ENCODE assay signal across 10 mouse cellular contexts in the genomic region with DNA sequence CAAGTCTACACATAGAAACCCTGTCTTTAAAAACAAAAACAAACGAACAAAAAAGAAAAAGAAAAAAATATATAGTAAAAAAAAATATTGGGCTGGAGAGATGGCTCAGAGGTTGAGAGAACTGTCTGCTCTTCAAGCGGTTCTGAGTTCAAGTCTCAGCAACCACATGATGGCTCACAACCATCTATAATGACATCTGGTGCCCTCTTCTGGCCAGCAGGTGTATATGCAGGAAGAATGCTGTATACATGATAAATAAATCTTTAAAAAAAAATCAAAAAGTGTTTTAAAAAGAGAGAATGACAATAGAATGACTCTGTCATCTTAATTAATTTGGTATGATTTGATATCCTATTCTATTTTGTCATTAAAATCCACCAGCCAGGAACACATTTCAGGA. TPM values are rescaled to one million over a fixed set of nuclear protein-coding genes. Genes with fewer than 3 reads are reported as not detected.
DNase-seq lines count a peak whose midpoint lies in the region; ATAC-seq and TF ChIP-seq lines count a peak whose summit lies in the region.
"Had no signal": no experiment of that assay in that cellular context is flagged by ENCODE, and none has a peak within 500 bp of the region (broad histone marks: within the 10 kb centered on the region; RNA-seq: fewer than 3 reads in every experiment).

No protein-coding gene starts in this region.

- no peak overlapping the region for H3K27ac ChIP-seq in midbrain, postnatal 0 days (ENCODE audit: low read depth, low read length)
- H3K27ac ChIP-seq in midbrain, embryonic 11.5 days (ENCODE audit: low read depth, low read length) = no peak overlapping the region

- H3K4me2 ChIP-seq in midbrain, postnatal 0 days (ENCODE audit: low read depth, low read length, poor library complexity, severe bottlenecking) = no peak overlapping the region
- H3K4me2 ChIP-seq in midbrain, embryonic 11.5 days = no peak overlapping the region

- no peaks in the 10 kb centered on the region for H3K4me1 ChIP-seq in midbrain, postnatal 0 days (ENCODE audit: insufficient read depth, low read length)
- peaks cover 8% of the 10 kb centered on the region for H3K4me1 ChIP-seq in midbrain, embryonic 11.5 days (ENCODE audit: control insufficient read depth, insufficient read depth, low read length)

- DNase-seq in heart, postnatal 14 days = peak; percentile 15 to 18
- DNase-seq in heart, adult 18-20 months = no peak
- DNase-seq in midbrain, postnatal 0 days (ENCODE audit: low spot score) = no peak
- DNase-seq in midbrain, embryonic 11.5 days (ENCODE audit: low spot score, missing footprints) = no peak
- no peak for DNase-seq in Patski (ENCODE audit: low read depth, low spot score)
- peak; percentile 64 for DNase-seq in splenic B cell, adult 2 months (ENCODE audit: low read depth, low spot score)
- DNase-seq in adrenal gland, adult 8-10 months = no peak
- DNase-seq: gastrocnemius, postnatal 36 days had no signal

- in situ Hi-C loops in Patski (cut with MboI; ENCODE audit: low pct_unique_long_range_greater_than_20kb) = no loop called here

- no peaks in the 10 kb centered on the region for H3K27me3 ChIP-seq in midbrain, postnatal 0 days (ENCODE audit: insufficient read depth, low read length)
- no peaks in the 10 kb centered on the region for H3K27me3 ChIP-seq in midbrain, embryonic 11.5 days (ENCODE audit: control insufficient read depth, insufficient read depth, low read length)
- H3K27me3 ChIP-seq in Patski = no peaks in the 10 kb centered on the region
- no peaks in the 10 kb centered on the region for H3K27me3 ChIP-seq in splenic B cell, adult 2 months (ENCODE audit: control insufficient read depth, insufficient read depth, low read length, poor library complexity, severe bottlenecking)
- H3K27me3 ChIP-seq: embryonic facial prominence, embryonic 12.5 days had no signal

- H3K9ac ChIP-seq in midbrain, postnatal 0 days (replicated peaks; ENCODE audit: low read length, poor library complexity, severe bottlenecking) = no peak overlapping the region
- H3K9ac ChIP-seq in midbrain, embryonic 11.5 days (ENCODE audit: low read length) = no peak overlapping the region

- CTCF ChIA-PET in Patski (lab: Charles Lee) = interaction anchor here (1.2 to 2.2 kb wide), 6 partner anchors 8 to 228 kb away, joined by 3 to 12 read pairs (median 4); no protein-coding TSS in a partner anchor

- no peak for ATAC-seq in midbrain, postnatal 0 days (ENCODE audit: low FRiP score)
- no peak for ATAC-seq in midbrain, embryonic 11.5 days (ENCODE audit: low FRiP score)
- no peak for ATAC-seq in Patski
- ATAC-seq in megakaryocyte, adult 5-6 weeks (ENCODE audit: poor library complexity, severe bottlenecking) = no peak

- no peak overlapping the region for H3K4me3 ChIP-seq in midbrain, postnatal 0 days (ENCODE audit: low read depth, low read length)
- no peak overlapping the region for H3K4me3 ChIP-seq in midbrain, embryonic 11.5 days (ENCODE audit: low read depth, low read length)

- peak; percentile 61 for TF ChIP-seq CTCF in midbrain, postnatal 0 days (IDR thresholded peaks at IDR 0.05)
- TF ChIP-seq CTCF in Patski (IDR thresholded peaks at IDR 0.05) = peak; percentile 71

- WGBS in midbrain, postnatal 0 days = 65% methylated on average over 2 of the region's 2 CpGs
- 71% methylated on average over 2 of the region's 2 CpGs for WGBS in midbrain, embryonic 11.5 days

- H3K9me3 ChIP-seq in midbrain, postnatal 0 days (ENCODE audit: low read length) = no peaks in the 10 kb centered on the region
- no peaks in the 10 kb centered on the region for H3K9me3 ChIP-seq in midbrain, embryonic 11.5 days (ENCODE audit: control insufficient read depth, low read length)
- H3K9me3 ChIP-seq: embryonic facial prominence, embryonic 12.5 days had no signal

- POLR2A ChIA-PET in Patski (lab: Charles Lee) = no interaction called here

- intact Hi-C loops in heart, postnatal 14 days (cut with DNase I) = loop anchor here (5.0 kb wide), 2 partner anchors 103 to 138 kb away; no protein-coding TSS in a partner anchor

- H3K36me3 ChIP-seq in midbrain, postnatal 0 days (ENCODE audit: insufficient read depth, low read length) = no peaks in the 10 kb centered on the region
- no peaks in the 10 kb centered on the region for H3K36me3 ChIP-seq in midbrain, embryonic 11.5 days (ENCODE audit: control insufficient read depth, insufficient read depth, low read length)
- 0 out of 2 replicates have a peak, but pooled peaks cover 2% of the 10 kb centered on the region for H3K36me3 ChIP-seq in splenic B cell, adult 2 months (ENCODE audit: control insufficient read depth, insufficient read depth, low read length, poor library complexity, severe bottlenecking)

RNA-seq across cellular contexts. Expression of a gene that starts 1.2 kb away (rescaled TPM):
- 10 to 100 TPM; 13.2 to 18.6 TPM for total RNA-seq in heart, postnatal 14 days (2021)
- total RNA-seq in heart, adult 18-20 months (2021) = 1 to 10 TPM; 6.5 to 7.4 TPM
- 31.7 and 42.7 TPM in 2 replicates for total RNA-seq in midbrain, postnatal 0 days (2014; rRNA removed)
- polyA plus RNA-seq in midbrain, postnatal 0 days (2015; fragmentation: Nextera tagmentation; extraction: Ambion mirVana) = 22.6 and 24.3 TPM in 2 replicates
- polyA plus RNA-seq in midbrain, embryonic 11.5 days (2014; fragmentation: Nextera tagmentation; extraction: Ambion mirVana) = 25.6 and 25.9 TPM in 2 replicates
- polyA plus RNA-seq in Patski (2021) = 41.6 TPM
- 1.1 and 3.3 TPM in 2 replicates for total RNA-seq in megakaryocyte, adult 5-6 weeks (2015)
- total RNA-seq in megakaryocyte, adult 5-6 weeks (2017) = 2.8 and 4.8 TPM in 2 replicates
- total RNA-seq in adrenal gland, adult 8-10 months (2022) = 10 to 100 TPM; 17.2 to 29.9 (median 21.9) TPM

RNA-seq across cellular contexts. Expression of a gene that starts 1.3 kb away (rescaled TPM):
- 1 to 10 TPM; 1.7 to 2.1 TPM for total RNA-seq in heart, postnatal 14 days (2021)
- total RNA-seq in heart, adult 18-20 months (2021) = 1 to 10 TPM in 1 of 2 experiments, under 1 TPM in 1; 0.79 to 1.1 TPM
- 4.8 and 5.8 TPM in 2 replicates for total RNA-seq in midbrain, postnatal 0 days (2014; rRNA removed)
- 4.1 and 5.2 TPM in 2 replicates for polyA plus RNA-seq in midbrain, postnatal 0 days (2015; fragmentation: Nextera tagmentation; extraction: Ambion mirVana)
- 19.6 and 24.7 TPM in 2 replicates for polyA plus RNA-seq in midbrain, embryonic 11.5 days (2014; fragmentation: Nextera tagmentation; extraction: Ambion mirVana)
- 6.8 TPM for polyA plus RNA-seq in Patski (2021)
- total RNA-seq in megakaryocyte, adult 5-6 weeks (2015) = 9.1 and 10.9 TPM in 2 replicates
- total RNA-seq in megakaryocyte, adult 5-6 weeks (2017) = 19.9 and 21.3 TPM in 2 replicates
- total RNA-seq in adrenal gland, adult 8-10 months (2022) = 1 to 10 TPM; 3.3 to 5.5 (median 3.9) TPM

RNA-seq across cellular contexts. Expression of a gene that starts 16.2 kb away (rescaled TPM):
- total RNA-seq in heart, postnatal 14 days (2021) = under 1 TPM; 0.56 to 0.76 TPM
- total RNA-seq in heart, adult 18-20 months (2021) = under 1 TPM; 0.27 to 0.54 TPM
- total RNA-seq in midbrain, postnatal 0 days (2014; rRNA removed) = 3.2 and 3.8 TPM in 2 replicates
- 1.5 and 2.1 TPM in 2 replicates for polyA plus RNA-seq in midbrain, postnatal 0 days (2015; fragmentation: Nextera tagmentation; extraction: Ambion mirVana)
- 1.7 and 2.0 TPM in 2 replicates for polyA plus RNA-seq in midbrain, embryonic 11.5 days (2014; fragmentation: Nextera tagmentation; extraction: Ambion mirVana)
- polyA plus RNA-seq in Patski (2021) = 0.10 TPM
- 0.09 TPM in 1 of 2 replicates, not detected in the other for total RNA-seq in megakaryocyte, adult 5-6 weeks (2015)
- not detected in 2 replicates for total RNA-seq in megakaryocyte, adult 5-6 weeks (2017)
- 1 to 10 TPM in 3 of 4 experiments, under 1 TPM in 1; 0.84 to 2.0 (median 1.1) TPM for total RNA-seq in adrenal gland, adult 8-10 months (2022)

RNA-seq across cellular contexts. Expression of a gene that starts 45.9 kb away (rescaled TPM):
- total RNA-seq in heart, postnatal 14 days (2021) = 100 to 1,000 TPM; 618 to 675 TPM
- 100 to 1,000 TPM; 616 to 693 TPM for total RNA-seq in heart, adult 18-20 months (2021)
- 768 and 939 TPM in 2 replicates for total RNA-seq in midbrain, postnatal 0 days (2014; rRNA removed)
- polyA plus RNA-seq in midbrain, postnatal 0 days (2015; fragmentation: Nextera tagmentation; extraction: Ambion mirVana) = 982 and 1,027 TPM in 2 replicates
- polyA plus RNA-seq in midbrain, embryonic 11.5 days (2014; fragmentation: Nextera tagmentation; extraction: Ambion mirVana) = 1,817 and 1,848 TPM in 2 replicates
- polyA plus RNA-seq in Patski (2021) = 1,474 TPM
- total RNA-seq in megakaryocyte, adult 5-6 weeks (2015) = 2,908 and 2,972 TPM in 2 replicates
- total RNA-seq in megakaryocyte, adult 5-6 weeks (2017) = 3,179 and 3,683 TPM in 2 replicates
- total RNA-seq in adrenal gland, adult 8-10 months (2022) = 1,000 to 10,000 TPM in 3 of 4 experiments, 100 to 1,000 TPM in 1; 999 to 1,169 (median 1,094) TPM

Comparison
In these comparisons a context has a peak if more than half of its experiments do, and no peak if none do; other contexts are left out.
1. DNase-seq: peak in heart, postnatal 14 days (2 of 2) and splenic B cell, adult 2 months (single experiment); none in heart, adult 18-20 months (0 of 2), midbrain, postnatal 0 days (single experiment), midbrain, embryonic 11.5 days (single experiment), Patski (single experiment) and adrenal gland, adult 8-10 months (single experiment).